Mouse (Mus musculus): Measurements from ENCODE around the gene Tmem8. TPM values are rescaled to one million over a fixed set of nuclear protein-coding genes. Genes with fewer than 3 reads are reported as not detected.

Tmem8 gene
- polyA plus RNA-seq, 1 experiment from 2014 or later = 2.1 TPM

Other genes with a start within 250 kb of the Tmem8 start
- gene Mcrip2, start 244.5 kb upstream of the Tmem8 start, polyA plus RNA-seq (2016; fragmentation: Nextera tagmentation; extraction: Ambion mirVana) = 7.7 and 9.8 TPM in 2 replicates
- 51.6 and 55.5 TPM in 2 replicates for gene Mettl26, start 238.2 kb upstream of the Tmem8 start, polyA plus RNA-seq (2016; fragmentation: Nextera tagmentation; extraction: Ambion mirVana)
- gene Wfikkn1, start 232.4 kb upstream of the Tmem8 start, polyA plus RNA-seq (2016; fragmentation: Nextera tagmentation; extraction: Ambion mirVana) = 0.66 and 0.79 TPM in 2 replicates
- gene Rab40c, start 193.6 kb upstream of the Tmem8 start, polyA plus RNA-seq (2016; fragmentation: Nextera tagmentation; extraction: Ambion mirVana) = 35.1 and 36.5 TPM in 2 replicates
- 51.4 and 53.0 TPM in 2 replicates for gene Pigq, start 168.4 kb upstream of the Tmem8 start, polyA plus RNA-seq (2016; fragmentation: Nextera tagmentation; extraction: Ambion mirVana)
- gene Nhlrc4, start 168.3 kb upstream of the Tmem8 start, polyA plus RNA-seq (2016; fragmentation: Nextera tagmentation; extraction: Ambion mirVana) = 0.09 and 0.72 TPM in 2 replicates
- 0.08 and 0.13 TPM in 2 replicates for gene A930017K11Rik, start 160.7 kb upstream of the Tmem8 start, polyA plus RNA-seq (2016; fragmentation: Nextera tagmentation; extraction: Ambion mirVana)
- gene Capn15, start 127.5 kb upstream of the Tmem8 start, polyA plus RNA-seq (2016; fragmentation: Nextera tagmentation; extraction: Ambion mirVana) = 30.6 and 31.7 TPM in 2 replicates
- 39.3 and 39.8 TPM in 2 replicates for gene Rab11fip3, start 43.7 kb upstream of the Tmem8 start, polyA plus RNA-seq (2016; fragmentation: Nextera tagmentation; extraction: Ambion mirVana)
- 27.1 and 28.2 TPM in 2 replicates for gene Decr2, start 23.0 kb upstream of the Tmem8 start, polyA plus RNA-seq (2016; fragmentation: Nextera tagmentation; extraction: Ambion mirVana)
- gene Nme4, start 17.7 kb upstream of the Tmem8 start, polyA plus RNA-seq (2016; fragmentation: Nextera tagmentation; extraction: Ambion mirVana) = 58.6 and 62.9 TPM in 2 replicates
- gene Mrpl28, start 10.2 kb downstream of the Tmem8 start, polyA plus RNA-seq (2016; fragmentation: Nextera tagmentation; extraction: Ambion mirVana) = 208 and 218 TPM in 2 replicates
- gene Axin1, start 25.4 kb downstream of the Tmem8 start, polyA plus RNA-seq (2016; fragmentation: Nextera tagmentation; extraction: Ambion mirVana) = 12.0 and 13.1 TPM in 2 replicates
- 0.29 and 0.67 TPM in 2 replicates for gene Pdia2, start 85.8 kb downstream of the Tmem8 start, polyA plus RNA-seq (2016; fragmentation: Nextera tagmentation; extraction: Ambion mirVana)
- 2.4 and 3.8 TPM in 2 replicates for gene Rgs11, start 89.7 kb downstream of the Tmem8 start, polyA plus RNA-seq (2016; fragmentation: Nextera tagmentation; extraction: Ambion mirVana)
- 10.5 and 10.6 TPM in 2 replicates for gene Arhgdig, start 94.5 kb downstream of the Tmem8 start, polyA plus RNA-seq (2016; fragmentation: Nextera tagmentation; extraction: Ambion mirVana)
- 19.7 and 24.4 TPM in 2 replicates for gene Fam234a, start 130.9 kb downstream of the Tmem8 start, polyA plus RNA-seq (2016; fragmentation: Nextera tagmentation; extraction: Ambion mirVana)
- 148 and 151 TPM in 2 replicates for gene Luc7l, start 139.6 kb downstream of the Tmem8 start, polyA plus RNA-seq (2016; fragmentation: Nextera tagmentation; extraction: Ambion mirVana)